Mouse (Mus musculus): Measurements from ENCODE around the gene Sva. TPM values are rescaled to one million over a fixed set of nuclear protein-coding genes. Genes with fewer than 3 reads are reported as not detected.

Sva gene
- polyA plus RNA-seq (2014; fragmentation: Illumina TruSeq; extraction: RNeasy Lipid Tissue Mini Kit (QIAGEN cat#74804); ENCODE audit: low read depth, low replicate concordance): not detected

DNA sequence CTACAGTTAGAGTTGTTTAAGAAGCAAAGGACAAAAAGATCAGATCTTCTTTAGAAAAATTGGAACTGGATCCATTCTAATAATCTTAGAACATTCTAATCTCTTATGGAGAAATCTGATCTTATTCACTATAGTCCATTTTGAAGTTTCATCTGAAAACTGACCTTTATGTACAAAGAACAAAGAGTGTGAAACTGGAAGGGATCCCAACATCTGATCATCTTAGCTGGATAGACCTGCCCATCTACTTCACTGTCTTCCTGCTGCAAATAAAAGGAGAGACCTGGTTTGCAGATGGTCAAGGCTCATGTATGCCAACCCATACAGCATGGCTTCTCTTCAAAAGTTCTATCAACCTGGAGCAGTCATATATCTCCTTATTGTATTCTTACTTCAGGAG, at the start of gene Sva:
Gene Sva, plus strand, starts transcription at position 301 of the 400 bp plus-strand sequence.

Other genes starting within 250 kb of the Sva start
- not detected for gene Pip, start 190.9 kb upstream of the Sva start, polyA plus RNA-seq (2014; fragmentation: Illumina TruSeq; extraction: RNeasy Lipid Tissue Mini Kit (QIAGEN cat#74804); ENCODE audit: low read depth, low replicate concordance)
- not detected for gene Sval2, start 185.4 kb upstream of the Sva start, polyA plus RNA-seq (2014; fragmentation: Illumina TruSeq; extraction: RNeasy Lipid Tissue Mini Kit (QIAGEN cat#74804); ENCODE audit: low read depth, low replicate concordance)
- not detected for gene Sval1, start 86.8 kb upstream of the Sva start, polyA plus RNA-seq (2014; fragmentation: Illumina TruSeq; extraction: RNeasy Lipid Tissue Mini Kit (QIAGEN cat#74804); ENCODE audit: low read depth, low replicate concordance)
- not detected for gene Sval3, start 70.3 kb upstream of the Sva start, polyA plus RNA-seq (2014; fragmentation: Illumina TruSeq; extraction: RNeasy Lipid Tissue Mini Kit (QIAGEN cat#74804); ENCODE audit: low read depth, low replicate concordance)
- not detected for gene Tas2r139, start 102.5 kb downstream of the Sva start, polyA plus RNA-seq (2014; fragmentation: Illumina TruSeq; extraction: RNeasy Lipid Tissue Mini Kit (QIAGEN cat#74804); ENCODE audit: low read depth, low replicate concordance)
- gene Tas2r144, start 176.9 kb downstream of the Sva start, polyA plus RNA-seq (2014; fragmentation: Illumina TruSeq; extraction: RNeasy Lipid Tissue Mini Kit (QIAGEN cat#74804); ENCODE audit: low read depth, low replicate concordance): not detected
- 79.9 TPM for gene Gstk1, start 207.5 kb downstream of the Sva start, polyA plus RNA-seq (2014; fragmentation: Illumina TruSeq; extraction: RNeasy Lipid Tissue Mini Kit (QIAGEN cat#74804); ENCODE audit: low read depth, low replicate concordance)
- 15.8 TPM for gene Tmem139, start 223.6 kb downstream of the Sva start, polyA plus RNA-seq (2014; fragmentation: Illumina TruSeq; extraction: RNeasy Lipid Tissue Mini Kit (QIAGEN cat#74804); ENCODE audit: low read depth, low replicate concordance)
- gene Casp2, start 226.6 kb downstream of the Sva start, polyA plus RNA-seq (2014; fragmentation: Illumina TruSeq; extraction: RNeasy Lipid Tissue Mini Kit (QIAGEN cat#74804); ENCODE audit: low read depth, low replicate concordance): 22.0 TPM
- 0.41 TPM for gene Clcn1, start 248.3 kb downstream of the Sva start, polyA plus RNA-seq (2014; fragmentation: Illumina TruSeq; extraction: RNeasy Lipid Tissue Mini Kit (QIAGEN cat#74804); ENCODE audit: low read depth, low replicate concordance)